Mouse (Mus musculus): ENCODE measurements around the gene Agpat2. TPM values are rescaled to one million over a fixed set of nuclear protein-coding genes. Genes with fewer than 3 reads are reported as not detected.

Gene Agpat2
- polyA plus RNA-seq, 1 experiment, result 19.7 TPM

- no peaks in the 10 kb centered on the region for H3K36me3 ChIP-seq (ENCODE audit: control insufficient read depth, insufficient read depth, low read length, poor library complexity, severe bottlenecking)
- H3K9ac ChIP-seq (ENCODE audit: low read depth, poor library complexity, severe bottlenecking), result no peak overlapping the region
- H3K9me3 ChIP-seq (replicated peaks; ENCODE audit: control insufficient read depth, insufficient read depth, low read length, poor library complexity, severe bottlenecking), result no peaks in the 10 kb centered on the region
- no peak overlapping the region for H3K4me3 ChIP-seq (ENCODE audit: low read depth, low read length)
- H3K27ac ChIP-seq (ENCODE audit: insufficient read depth, low read length), result no peak overlapping the region
- peaks cover 3% of the 10 kb centered on the region for H3K4me1 ChIP-seq (ENCODE audit: control insufficient read depth, insufficient read depth, low read length)
- no peaks in the 10 kb centered on the region for H3K27me3 ChIP-seq (ENCODE audit: control insufficient read depth, insufficient read depth, low read length, poor library complexity, severe bottlenecking)
- no peak for TF ChIP-seq POLR2A (IDR thresholded peaks at IDR 0.05; ENCODE audit: insufficient read depth, low read length)
- no peak for TF ChIP-seq EP300 (IDR thresholded peaks at IDR 0.05; ENCODE audit: insufficient read depth, low read depth, low read length)
- no peak for TF ChIP-seq CTCF (IDR thresholded peaks at IDR 0.05; ENCODE audit: low read depth, low read length)
Observed at GRCm38 (mm10) chr2:26573807-26574206, 30.4 kb downstream of the Agpat2 start.

GRCm38 (mm10) chr2:26573396-26573795, 30.8 kb downstream of the Agpat2 start:
- Histone ChIP-seq H3K36me3 (ENCODE audit: control insufficient read depth, insufficient read depth, low read length, poor library complexity, severe bottlenecking) (no peaks in the 10 kb centered on the region), H3K4me3 (ENCODE audit: low read depth, low read length) (no peak overlapping the region), H3K9me3 (replicated peaks; ENCODE audit: control insufficient read depth, insufficient read depth, low read length, poor library complexity, severe bottlenecking) (no peaks in the 10 kb centered on the region), H3K4me1 (ENCODE audit: control insufficient read depth, insufficient read depth, low read length) (peaks cover 3% of the 10 kb centered on the region), H3K27me3 (ENCODE audit: control insufficient read depth, insufficient read depth, low read length, poor library complexity, severe bottlenecking) (no peaks in the 10 kb centered on the region), H3K9ac (ENCODE audit: low read depth, poor library complexity, severe bottlenecking) (no peak overlapping the region), H3K27ac (ENCODE audit: insufficient read depth, low read length) (no peak overlapping the region)
- TF ChIP-seq CTCF (IDR thresholded peaks at IDR 0.05; ENCODE audit: low read depth, low read length), result no peak
- TF ChIP-seq POLR2A (IDR thresholded peaks at IDR 0.05; ENCODE audit: insufficient read depth, low read length), result no peak
- TF ChIP-seq EP300 (IDR thresholded peaks at IDR 0.05; ENCODE audit: insufficient read depth, low read depth, low read length), result no peak

GRCm38 (mm10) chr2:26571826-26572225, 32.4 kb downstream of the Agpat2 start:
- H3K9ac ChIP-seq (ENCODE audit: low read depth, poor library complexity, severe bottlenecking), result no peak overlapping the region
- H3K4me3 ChIP-seq (ENCODE audit: low read depth, low read length), result no peak overlapping the region
- no peaks in the 10 kb centered on the region for H3K9me3 ChIP-seq (replicated peaks; ENCODE audit: control insufficient read depth, insufficient read depth, low read length, poor library complexity, severe bottlenecking)
- H3K27me3 ChIP-seq (ENCODE audit: control insufficient read depth, insufficient read depth, low read length, poor library complexity, severe bottlenecking), result no peaks in the 10 kb centered on the region
- no peak overlapping the region for H3K27ac ChIP-seq (ENCODE audit: insufficient read depth, low read length)
- peaks cover 3% of the 10 kb centered on the region for H3K4me1 ChIP-seq (ENCODE audit: control insufficient read depth, insufficient read depth, low read length)
- no peak for TF ChIP-seq EP300 (IDR thresholded peaks at IDR 0.05; ENCODE audit: insufficient read depth, low read depth, low read length)
- no peak for TF ChIP-seq CTCF (IDR thresholded peaks at IDR 0.05; ENCODE audit: low read depth, low read length)
- TF ChIP-seq POLR2A (IDR thresholded peaks at IDR 0.05; ENCODE audit: insufficient read depth, low read length), result no peak
- no peaks in the 10 kb centered on the region for H3K36me3 ChIP-seq (ENCODE audit: control insufficient read depth, insufficient read depth, low read length, poor library complexity, severe bottlenecking)

GRCm38 (mm10) chr2:26571400-26571799, 32.8 kb downstream of the Agpat2 start:
- no peaks in the 10 kb centered on the region for H3K27me3 ChIP-seq (ENCODE audit: control insufficient read depth, insufficient read depth, low read length, poor library complexity, severe bottlenecking)
- H3K9ac ChIP-seq (ENCODE audit: low read depth, poor library complexity, severe bottlenecking), result no peak overlapping the region
- no peaks in the 10 kb centered on the region for H3K36me3 ChIP-seq (ENCODE audit: control insufficient read depth, insufficient read depth, low read length, poor library complexity, severe bottlenecking)
- H3K9me3 ChIP-seq (replicated peaks; ENCODE audit: control insufficient read depth, insufficient read depth, low read length, poor library complexity, severe bottlenecking), result no peaks in the 10 kb centered on the region
- TF ChIP-seq POLR2A (IDR thresholded peaks at IDR 0.05; ENCODE audit: insufficient read depth, low read length) (no peak), EP300 (IDR thresholded peaks at IDR 0.05; ENCODE audit: insufficient read depth, low read depth, low read length) (no peak), CTCF (IDR thresholded peaks at IDR 0.05; ENCODE audit: low read depth, low read length) (no peak)
- no peak overlapping the region for H3K4me3 ChIP-seq (ENCODE audit: low read depth, low read length)
- H3K4me1 ChIP-seq (ENCODE audit: control insufficient read depth, insufficient read depth, low read length), result peaks cover 3% of the 10 kb centered on the region
- H3K27ac ChIP-seq (ENCODE audit: insufficient read depth, low read length), result no peak overlapping the region

- H3K4me3 ChIP-seq (ENCODE audit: low read depth, low read length), result no peak overlapping the region
- TF ChIP-seq POLR2A (IDR thresholded peaks at IDR 0.05; ENCODE audit: insufficient read depth, low read length) (no peak), CTCF (IDR thresholded peaks at IDR 0.05; ENCODE audit: low read depth, low read length) (peak; percentile 65)
- H3K9ac ChIP-seq (ENCODE audit: low read depth, poor library complexity, severe bottlenecking), result no peak overlapping the region
- H3K27ac ChIP-seq (ENCODE audit: insufficient read depth, low read length), result no peak overlapping the region
- H3K27me3 ChIP-seq (ENCODE audit: control insufficient read depth, insufficient read depth, low read length, poor library complexity, severe bottlenecking), result no peaks in the 10 kb centered on the region
- H3K36me3 ChIP-seq (ENCODE audit: control insufficient read depth, insufficient read depth, low read length, poor library complexity, severe bottlenecking), result no peaks in the 10 kb centered on the region
- no peaks in the 10 kb centered on the region for H3K9me3 ChIP-seq (replicated peaks; ENCODE audit: control insufficient read depth, insufficient read depth, low read length, poor library complexity, severe bottlenecking)
- H3K4me1 ChIP-seq (ENCODE audit: control insufficient read depth, insufficient read depth, low read length), result no peaks in the 10 kb centered on the region
Observed at GRCm38 (mm10) chr2:26570034-26570433, 34.2 kb downstream of the Agpat2 start.

- no peaks in the 10 kb centered on the region for H3K27me3 ChIP-seq (ENCODE audit: control insufficient read depth, insufficient read depth, low read length, poor library complexity, severe bottlenecking)
- no peaks in the 10 kb centered on the region for H3K9me3 ChIP-seq (replicated peaks; ENCODE audit: control insufficient read depth, insufficient read depth, low read length, poor library complexity, severe bottlenecking)
- no peaks in the 10 kb centered on the region for H3K36me3 ChIP-seq (ENCODE audit: control insufficient read depth, insufficient read depth, low read length, poor library complexity, severe bottlenecking)
- H3K9ac ChIP-seq (ENCODE audit: low read depth, poor library complexity, severe bottlenecking), result no peak overlapping the region
- H3K4me3 ChIP-seq (ENCODE audit: low read depth, low read length), result no peak overlapping the region
- H3K27ac ChIP-seq (ENCODE audit: insufficient read depth, low read length), result no peak overlapping the region
- H3K4me1 ChIP-seq (ENCODE audit: control insufficient read depth, insufficient read depth, low read length), result no peaks in the 10 kb centered on the region
- TF ChIP-seq CTCF (IDR thresholded peaks at IDR 0.05; ENCODE audit: low read depth, low read length) (peak; percentile 90), POLR2A (IDR thresholded peaks at IDR 0.05; ENCODE audit: insufficient read depth, low read length) (no peak)
Observed at GRCm38 (mm10) chr2:26566221-26566620, 38.0 kb downstream of the Agpat2 start.
